Mouse (Mus musculus): ENCODE results near the gene Rph3a. TPM values are rescaled to one million over a fixed set of nuclear protein-coding genes. Genes with fewer than 3 reads are reported as not detected.

Gene Rph3a
- polyA plus RNA-seq (2014; fragmentation: Nextera tagmentation; extraction: Ambion mirVana) = 0.11 and 0.19 TPM in 2 replicates

DNA sequence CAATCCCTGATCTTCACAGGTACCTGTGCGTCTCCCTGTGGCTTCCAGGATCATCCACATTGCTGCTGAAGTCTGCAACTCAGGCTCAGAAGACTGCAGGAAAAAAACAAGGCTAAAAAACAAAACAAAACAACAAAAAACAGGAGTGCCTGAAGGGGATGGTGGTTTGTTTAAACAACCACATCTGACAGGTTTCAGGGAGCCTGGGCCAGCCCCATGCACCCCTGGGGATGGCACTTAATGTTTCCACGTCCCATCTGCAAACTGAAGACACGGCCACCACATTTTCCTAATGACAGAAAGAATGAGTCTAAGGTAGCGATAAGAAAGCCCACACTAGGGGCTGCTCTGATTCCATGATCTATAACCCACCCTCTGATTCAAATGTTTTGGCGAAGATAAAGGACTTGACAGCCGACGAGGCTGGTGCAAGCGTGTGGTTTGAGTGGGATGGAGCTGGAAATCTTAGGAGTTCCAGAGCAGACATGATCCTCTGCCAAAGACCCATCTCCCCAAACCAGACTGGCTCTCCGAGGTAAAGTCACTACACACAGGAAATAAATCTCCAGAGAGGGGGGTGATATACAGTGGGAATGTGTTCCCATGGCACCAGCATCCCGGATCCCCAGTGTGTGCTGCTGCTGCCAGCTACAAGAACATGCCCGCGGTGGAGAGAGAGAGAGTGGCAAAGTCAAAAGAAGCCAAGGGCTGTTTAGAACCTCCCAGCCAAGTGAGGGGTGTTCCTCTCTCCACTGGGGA, at the start of gene Rph3a:
TSS of gene Rph3a (minus strand) at position 282 of the 759 bp plus-strand sequence.
- H3K4me1 ChIP-seq (replicated peaks; ENCODE audit: control insufficient read depth, insufficient read depth, low read length) = no peaks in the 10 kb centered on the region
- no peak for DNase-seq (ENCODE audit: low spot score)
- no peak within 1 kb of the TSS for H3K4me3 ChIP-seq (ENCODE audit: low read depth, low read length)
- no peak within 1 kb of the TSS for H3K27ac ChIP-seq (ENCODE audit: low read depth)
- H3K9me3 ChIP-seq (ENCODE audit: control insufficient read depth, low read length) = no peaks in the 10 kb centered on the region
- H3K27me3 ChIP-seq (replicated peaks; ENCODE audit: control insufficient read depth, insufficient read depth, low read length) = peaks cover 10% of the 10 kb centered on the region
- no peaks in the 10 kb centered on the region for H3K36me3 ChIP-seq (ENCODE audit: control insufficient read depth, insufficient read depth, low read length)
- WGBS = 74% methylated on average over 12 of the region's 12 CpGs
- no peak within 1 kb of the TSS for H3K4me2 ChIP-seq (ENCODE audit: low read length)
- ATAC-seq (replicated peaks; ENCODE audit: low FRiP score, low TSS enrichment, low read depth) = no peak
- H3K9ac ChIP-seq (ENCODE audit: low read length) = no peak within 1 kb of the TSS

DNA sequence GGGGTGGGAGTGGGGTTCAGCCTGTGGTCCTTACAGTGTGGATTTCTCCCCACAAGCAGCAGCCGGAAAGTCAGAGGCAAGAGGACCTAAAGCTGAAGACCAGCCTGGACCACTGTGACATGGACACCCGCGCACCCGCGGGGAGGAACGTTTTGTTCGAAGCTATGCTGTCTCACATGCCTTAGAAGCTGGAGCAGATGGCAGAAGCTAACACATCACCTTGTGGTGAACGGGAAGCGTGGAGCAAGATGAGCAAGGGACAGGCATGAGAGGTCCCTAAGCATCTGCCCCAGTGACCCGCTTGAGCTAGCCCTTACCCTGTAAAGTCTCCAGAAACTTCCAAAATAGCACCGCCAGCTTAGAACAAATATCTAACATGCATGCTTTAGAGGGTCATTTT, 48.4 kb upstream of the Rph3a start:
- Histone ChIP-seq H3K36me3 (ENCODE audit: control insufficient read depth, insufficient read depth, low read length) (no peaks in the 10 kb centered on the region), H3K9me3 (ENCODE audit: control insufficient read depth, low read length) (no peaks in the 10 kb centered on the region), H3K4me2 (ENCODE audit: low read length) (no peak overlapping the region), H3K9ac (ENCODE audit: low read length) (no peak overlapping the region), H3K4me1 (replicated peaks; ENCODE audit: control insufficient read depth, insufficient read depth, low read length) (no peaks in the 10 kb centered on the region), H3K4me3 (ENCODE audit: low read depth, low read length) (no peak overlapping the region), H3K27me3 (replicated peaks; ENCODE audit: control insufficient read depth, insufficient read depth, low read length) (no peaks in the 10 kb centered on the region), H3K27ac (ENCODE audit: low read depth) (no peak overlapping the region)
- ATAC-seq (replicated peaks; ENCODE audit: low FRiP score, low TSS enrichment, low read depth) = no peak
- no peak for DNase-seq (ENCODE audit: low spot score)
- WGBS = 92% methylated on average over 11 of the region's 11 CpGs

DNA sequence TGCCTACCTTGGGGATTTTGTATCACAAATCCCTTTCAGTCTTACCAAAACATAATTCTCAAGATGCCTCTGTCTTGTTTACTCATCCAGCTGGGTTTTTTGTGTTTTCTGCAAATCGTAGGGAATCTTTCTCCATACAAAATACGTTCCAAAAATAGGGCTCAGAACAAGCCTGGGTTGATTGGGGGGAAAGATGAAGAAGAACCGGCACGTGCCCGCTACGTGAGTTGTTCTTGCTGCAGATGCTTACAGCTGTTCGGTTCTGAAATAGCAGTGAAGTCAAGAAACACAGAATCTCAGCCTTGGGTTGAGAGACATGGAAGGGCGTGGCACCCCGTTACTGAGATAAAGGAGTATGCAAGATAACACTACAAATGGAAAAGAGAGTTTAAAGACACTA, 44.0 kb upstream of the Rph3a start:
- Histone ChIP-seq H3K9ac (ENCODE audit: low read length) (no peak overlapping the region), H3K4me2 (ENCODE audit: low read length) (no peak overlapping the region), H3K27me3 (replicated peaks; ENCODE audit: control insufficient read depth, insufficient read depth, low read length) (no peaks in the 10 kb centered on the region), H3K27ac (ENCODE audit: low read depth) (no peak overlapping the region), H3K4me1 (replicated peaks; ENCODE audit: control insufficient read depth, insufficient read depth, low read length) (no peaks in the 10 kb centered on the region), H3K36me3 (ENCODE audit: control insufficient read depth, insufficient read depth, low read length) (no peaks in the 10 kb centered on the region), H3K4me3 (ENCODE audit: low read depth, low read length) (no peak overlapping the region), H3K9me3 (ENCODE audit: control insufficient read depth, low read length) (no peaks in the 10 kb centered on the region)
- DNase-seq (ENCODE audit: low spot score) (no peak), ATAC-seq (replicated peaks; ENCODE audit: low FRiP score, low TSS enrichment, low read depth) (no peak)
- 79% methylated on average over 9 of the region's 9 CpGs for WGBS

DNA sequence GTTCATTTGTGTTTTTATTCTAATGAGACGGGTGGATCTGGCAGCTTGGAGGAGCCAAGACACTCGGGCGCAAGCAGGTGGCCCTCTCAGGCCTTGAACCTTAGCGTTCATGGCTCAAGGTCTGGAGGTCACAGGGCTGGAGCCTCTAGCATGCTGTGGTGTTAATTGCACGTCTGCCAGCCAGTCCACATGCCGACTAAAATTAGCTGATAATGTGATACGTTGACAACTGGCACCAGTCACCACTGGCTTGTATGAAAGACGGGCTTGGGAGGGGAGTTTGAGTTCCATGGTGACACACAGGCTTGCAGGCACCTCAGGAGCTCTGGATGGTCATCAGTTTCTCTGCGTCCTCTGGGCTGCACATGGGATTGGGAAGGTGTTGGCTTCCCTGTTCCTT, 31.9 kb upstream of the Rph3a start:
- H3K4me2 ChIP-seq (ENCODE audit: low read length) = no peak overlapping the region
- no peaks in the 10 kb centered on the region for H3K36me3 ChIP-seq (ENCODE audit: control insufficient read depth, insufficient read depth, low read length)
- H3K4me1 ChIP-seq (replicated peaks; ENCODE audit: control insufficient read depth, insufficient read depth, low read length) = no peaks in the 10 kb centered on the region
- no peak overlapping the region for H3K9ac ChIP-seq (ENCODE audit: low read length)
- no peaks in the 10 kb centered on the region for H3K27me3 ChIP-seq (replicated peaks; ENCODE audit: control insufficient read depth, insufficient read depth, low read length)
- H3K27ac ChIP-seq (ENCODE audit: low read depth) = no peak overlapping the region
- DNase-seq (ENCODE audit: low spot score) (no peak), ATAC-seq (replicated peaks; ENCODE audit: low FRiP score, low TSS enrichment, low read depth) (no peak)
- no peaks in the 10 kb centered on the region for H3K9me3 ChIP-seq (ENCODE audit: control insufficient read depth, low read length)
- no peak overlapping the region for H3K4me3 ChIP-seq (ENCODE audit: low read depth, low read length)
- 75% methylated on average over 9 of the region's 9 CpGs for WGBS

DNA sequence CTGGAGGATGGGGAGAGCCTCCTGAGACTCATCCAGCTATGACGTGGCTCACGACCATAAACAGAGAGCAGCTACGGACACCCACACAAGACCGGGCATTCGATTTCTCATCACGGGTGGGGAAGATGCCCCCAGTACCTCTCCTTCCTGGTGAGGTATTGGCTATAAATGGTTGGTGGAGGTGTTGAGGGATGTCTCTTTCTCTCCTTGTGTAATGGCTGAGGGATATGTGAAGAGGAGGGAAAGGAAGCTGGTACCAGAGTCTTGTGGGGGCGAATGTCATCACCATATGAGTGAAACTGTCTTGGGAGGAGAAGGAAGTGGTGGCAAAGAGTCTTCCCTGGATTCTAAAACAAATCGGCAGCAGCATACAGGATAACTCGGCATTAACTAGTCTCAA, 29.6 kb upstream of the Rph3a start:
- Histone ChIP-seq H3K4me1 (replicated peaks; ENCODE audit: control insufficient read depth, insufficient read depth, low read length) (no peaks in the 10 kb centered on the region), H3K4me3 (ENCODE audit: low read depth, low read length) (no peak overlapping the region), H3K9ac (ENCODE audit: low read length) (no peak overlapping the region), H3K4me2 (ENCODE audit: low read length) (no peak overlapping the region), H3K36me3 (ENCODE audit: control insufficient read depth, insufficient read depth, low read length) (no peaks in the 10 kb centered on the region), H3K27ac (ENCODE audit: low read depth) (no peak overlapping the region), H3K27me3 (replicated peaks; ENCODE audit: control insufficient read depth, insufficient read depth, low read length) (no peaks in the 10 kb centered on the region), H3K9me3 (ENCODE audit: control insufficient read depth, low read length) (no peaks in the 10 kb centered on the region)
- DNase-seq (ENCODE audit: low spot score) (no peak), ATAC-seq (replicated peaks; ENCODE audit: low FRiP score, low TSS enrichment, low read depth) (no peak)
- WGBS = 80% methylated on average over 9 of the region's 9 CpGs

DNA sequence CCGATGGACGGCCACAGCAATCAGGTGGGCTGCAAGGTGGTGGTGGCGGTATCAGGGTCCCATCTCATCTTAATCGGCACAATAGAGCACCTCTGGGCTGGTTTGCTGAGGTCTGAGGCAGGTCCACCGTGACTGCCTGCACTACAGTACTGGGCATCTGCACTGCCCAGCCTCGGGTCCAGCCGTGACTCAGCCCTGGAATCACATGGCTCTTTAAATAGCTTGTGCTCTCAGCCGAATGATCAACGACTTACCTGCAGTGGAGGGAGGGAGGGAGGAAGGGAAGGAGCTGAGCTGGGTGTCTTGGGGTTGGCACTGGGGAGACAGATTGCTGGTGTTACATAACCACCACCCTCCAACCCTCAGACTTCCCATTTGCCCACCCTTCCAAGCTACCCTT, 20.3 kb upstream of the Rph3a start:
- no peaks in the 10 kb centered on the region for H3K36me3 ChIP-seq (ENCODE audit: control insufficient read depth, insufficient read depth, low read length)
- 66% methylated on average over 9 of the region's 9 CpGs for WGBS
- H3K4me2 ChIP-seq (ENCODE audit: low read length) = no peak overlapping the region
- no peak overlapping the region for H3K4me3 ChIP-seq (ENCODE audit: low read depth, low read length)
- no peaks in the 10 kb centered on the region for H3K27me3 ChIP-seq (replicated peaks; ENCODE audit: control insufficient read depth, insufficient read depth, low read length)
- H3K27ac ChIP-seq (ENCODE audit: low read depth) = no peak overlapping the region
- H3K4me1 ChIP-seq (replicated peaks; ENCODE audit: control insufficient read depth, insufficient read depth, low read length) = no peaks in the 10 kb centered on the region
- H3K9ac ChIP-seq (ENCODE audit: low read length) = no peak overlapping the region
- no peak for DNase-seq (ENCODE audit: low spot score)
- ATAC-seq (replicated peaks; ENCODE audit: low FRiP score, low TSS enrichment, low read depth) = no peak
- H3K9me3 ChIP-seq (ENCODE audit: control insufficient read depth, low read length) = 0 out of 2 replicates have a peak, but pooled peaks cover 3% of the 10 kb centered on the region

DNA sequence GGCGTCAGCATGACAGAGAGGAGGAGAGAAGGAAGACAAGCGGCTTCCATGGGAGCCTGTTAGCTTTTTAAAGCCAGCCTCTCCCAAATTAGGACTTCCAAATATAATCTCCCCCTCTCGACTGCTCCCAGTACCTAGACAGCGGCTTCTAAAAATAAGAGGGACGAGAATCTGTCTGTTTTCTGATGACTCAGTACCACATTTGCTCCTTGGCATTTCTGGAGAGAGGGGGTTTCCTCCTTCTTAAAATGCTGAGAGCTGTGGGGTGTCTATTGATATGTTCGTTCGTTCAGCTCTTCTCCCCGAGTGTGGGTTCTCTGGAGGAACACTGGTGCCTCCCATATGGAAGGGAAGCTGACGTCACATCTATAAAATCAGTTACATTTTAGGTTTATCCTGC, 9.6 kb upstream of the Rph3a start:
- Histone ChIP-seq H3K4me1 (replicated peaks; ENCODE audit: control insufficient read depth, insufficient read depth, low read length) (no peaks in the 10 kb centered on the region), H3K36me3 (ENCODE audit: control insufficient read depth, insufficient read depth, low read length) (no peaks in the 10 kb centered on the region), H3K4me2 (ENCODE audit: low read length) (no peak overlapping the region), H3K9ac (ENCODE audit: low read length) (no peak overlapping the region), H3K27me3 (replicated peaks; ENCODE audit: control insufficient read depth, insufficient read depth, low read length) (no peaks in the 10 kb centered on the region), H3K27ac (ENCODE audit: low read depth) (no peak overlapping the region), H3K4me3 (ENCODE audit: low read depth, low read length) (no peak overlapping the region), H3K9me3 (ENCODE audit: control insufficient read depth, low read length) (no peaks in the 10 kb centered on the region)
- WGBS = 78% methylated on average over 9 of the region's 9 CpGs
- DNase-seq (ENCODE audit: low spot score) (no peak), ATAC-seq (replicated peaks; ENCODE audit: low FRiP score, low TSS enrichment, low read depth) (no peak)

DNA sequence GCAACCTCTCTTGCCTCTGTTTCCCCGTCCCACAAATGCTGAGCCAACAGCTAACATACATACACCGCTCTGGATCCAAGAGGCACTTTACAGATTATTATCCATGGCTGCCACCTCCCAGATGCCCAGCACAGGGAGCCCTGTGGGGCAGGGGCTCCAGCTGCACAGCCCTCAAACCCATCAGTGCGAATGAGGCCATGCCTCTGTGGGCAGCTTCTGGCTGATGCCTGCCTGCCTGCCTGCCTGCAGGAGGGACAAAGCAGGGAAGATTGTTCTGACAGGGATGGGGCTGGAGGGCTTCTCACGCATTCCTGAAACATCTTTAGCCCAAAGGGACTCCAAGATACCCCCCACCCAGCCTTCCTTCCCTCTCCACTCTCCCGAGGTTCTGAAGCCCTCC, 7.8 kb upstream of the Rph3a start:
- no peaks in the 10 kb centered on the region for H3K9me3 ChIP-seq (ENCODE audit: control insufficient read depth, low read length)
- DNase-seq (ENCODE audit: low spot score) (no peak), ATAC-seq (replicated peaks; ENCODE audit: low FRiP score, low TSS enrichment, low read depth) (no peak)
- H3K4me1 ChIP-seq (replicated peaks; ENCODE audit: control insufficient read depth, insufficient read depth, low read length) = no peaks in the 10 kb centered on the region
- H3K27me3 ChIP-seq (replicated peaks; ENCODE audit: control insufficient read depth, insufficient read depth, low read length) = no peaks in the 10 kb centered on the region
- H3K9ac ChIP-seq (ENCODE audit: low read length) = no peak overlapping the region
- no peaks in the 10 kb centered on the region for H3K36me3 ChIP-seq (ENCODE audit: control insufficient read depth, insufficient read depth, low read length)
- no peak overlapping the region for H3K27ac ChIP-seq (ENCODE audit: low read depth)
- H3K4me3 ChIP-seq (ENCODE audit: low read depth, low read length) = no peak overlapping the region
- WGBS = 67% methylated on average over 5 of the region's 5 CpGs
- H3K4me2 ChIP-seq (ENCODE audit: low read length) = no peak overlapping the region

DNA sequence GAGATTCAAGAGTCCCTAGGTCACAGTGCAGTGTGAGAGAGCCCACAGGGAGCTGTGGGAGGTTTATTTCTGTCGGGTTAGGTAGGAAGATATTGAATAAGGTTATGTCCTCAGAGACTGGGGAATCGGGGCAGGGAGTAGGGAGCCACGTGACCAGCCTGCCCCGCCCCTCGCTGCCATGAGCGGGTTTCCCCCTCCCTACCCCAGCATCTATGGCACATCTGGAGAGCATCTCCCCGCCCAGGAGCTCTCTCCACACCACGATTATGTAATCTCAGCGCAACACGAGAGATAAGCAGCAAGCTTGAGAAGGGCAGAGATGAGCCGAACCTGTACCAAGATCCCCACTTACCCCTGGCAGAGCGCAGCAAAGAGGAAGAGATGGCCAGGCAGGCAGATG, 6.5 kb upstream of the Rph3a start:
- no peak for ATAC-seq (replicated peaks; ENCODE audit: low FRiP score, low TSS enrichment, low read depth)
- no peaks in the 10 kb centered on the region for H3K36me3 ChIP-seq (ENCODE audit: control insufficient read depth, insufficient read depth, low read length)
- no peak overlapping the region for H3K27ac ChIP-seq (ENCODE audit: low read depth)
- no peaks in the 10 kb centered on the region for H3K27me3 ChIP-seq (replicated peaks; ENCODE audit: control insufficient read depth, insufficient read depth, low read length)
- no peaks in the 10 kb centered on the region for H3K4me1 ChIP-seq (replicated peaks; ENCODE audit: control insufficient read depth, insufficient read depth, low read length)
- H3K9ac ChIP-seq (ENCODE audit: low read length) = no peak overlapping the region
- 28% methylated on average over 12 of the region's 12 CpGs for WGBS
- H3K4me2 ChIP-seq (ENCODE audit: low read length) = no peak overlapping the region
- no peaks in the 10 kb centered on the region for H3K9me3 ChIP-seq (ENCODE audit: control insufficient read depth, low read length)
- H3K4me3 ChIP-seq (ENCODE audit: low read depth, low read length) = no peak overlapping the region
- DNase-seq (ENCODE audit: low spot score) = no peak

Measured in intestine, embryonic 14.5 days (tissue).